13 mouse cellular contexts compared by ENCODE assay signal in the genomic region with DNA sequence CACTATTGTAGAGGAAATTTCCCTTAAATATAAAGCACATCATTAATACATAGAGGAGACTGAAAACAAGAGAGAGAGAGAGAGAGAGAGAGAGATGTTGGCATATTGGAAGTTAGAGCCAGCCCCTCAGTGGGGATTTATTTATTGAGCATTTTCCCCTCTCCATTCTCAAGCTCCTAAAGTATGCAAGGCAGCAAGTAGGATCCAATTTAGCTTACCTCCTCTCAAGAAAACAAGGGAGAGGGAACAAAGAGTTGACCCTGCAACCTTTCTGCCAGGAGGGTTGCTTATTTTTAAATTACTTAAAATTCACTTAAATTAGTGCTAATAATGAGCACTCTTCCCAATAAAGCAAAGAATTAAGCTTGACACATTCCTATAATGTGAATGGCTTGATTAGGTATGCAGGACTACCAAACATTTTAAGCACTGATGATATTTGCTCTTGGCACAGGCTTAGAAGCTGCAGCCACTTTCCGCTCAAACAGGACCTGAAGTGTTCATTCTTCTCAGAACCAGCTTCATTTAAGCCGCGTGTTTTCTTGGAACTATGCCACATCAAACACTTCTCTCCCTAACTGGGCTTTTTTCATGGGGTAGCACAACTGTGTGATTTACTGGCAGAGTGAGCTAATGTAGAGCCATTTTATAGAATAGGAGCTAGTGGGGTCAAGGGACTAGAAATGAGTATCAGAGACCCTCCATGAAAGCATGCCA.
DNase-seq lines count a peak whose midpoint lies in the region; ATAC-seq and TF ChIP-seq lines count a peak whose summit lies in the region.
"Had no signal": no experiment of that assay in that cellular context is flagged by ENCODE, and none has a peak within 500 bp of the region (broad histone marks: within the 10 kb centered on the region; RNA-seq: fewer than 3 reads in every experiment).

No protein-coding gene starts in this region.

- no peaks in the 10 kb centered on the region for H3K27me3 ChIP-seq in limb, embryonic 13.5 days
- no peaks in the 10 kb centered on the region for H3K27me3 ChIP-seq in limb, embryonic 10.5 days (ENCODE audit: low read depth, poor library complexity, severe bottlenecking)
- no peaks in the 10 kb centered on the region for H3K27me3 ChIP-seq in forebrain, postnatal 0 days (ENCODE audit: insufficient read depth, low read length)
- no peaks in the 10 kb centered on the region for H3K27me3 ChIP-seq in liver, embryonic 12.5 days (replicated peaks)
- H3K27me3 ChIP-seq: heart, embryonic 12.5 days had no signal

- DNase-seq in limb, embryonic 10.5 days (ENCODE audit: low spot score), result no peak
- DNase-seq in forebrain, postnatal 0 days, result peak; percentile 8
- DNase-seq in lung, postnatal 25 days (ENCODE audit: low spot score), result peak; percentile 57
- peak; percentile 30 for DNase-seq in retina, postnatal 1 day
- no peak for DNase-seq in spleen, postnatal 14 days (ENCODE audit: low spot score in 2 of 2)
- DNase-seq: gastrocnemius, adult 2 months; kidney, adult 11 months; liver, postnatal 0 days; spleen, adult 18-20 months had no signal

- H3K36me3 ChIP-seq in limb, embryonic 13.5 days, result no peaks in the 10 kb centered on the region
- H3K36me3 ChIP-seq in limb, embryonic 10.5 days, result no peaks in the 10 kb centered on the region
- no peaks in the 10 kb centered on the region for H3K36me3 ChIP-seq in forebrain, postnatal 0 days (ENCODE audit: insufficient read depth)
- no peaks in the 10 kb centered on the region for H3K36me3 ChIP-seq in liver, embryonic 12.5 days
- H3K36me3 ChIP-seq: heart, embryonic 12.5 days had no signal

- TF ChIP-seq CTCF in forebrain, postnatal 0 days (IDR thresholded peaks at IDR 0.05; ENCODE audit: low read depth), result no peak

- H3K4me1 ChIP-seq in limb, embryonic 13.5 days, result no peaks in the 10 kb centered on the region
- no peaks in the 10 kb centered on the region for H3K4me1 ChIP-seq in limb, embryonic 10.5 days
- H3K4me1 ChIP-seq in forebrain, postnatal 0 days (ENCODE audit: insufficient read depth), result no peaks in the 10 kb centered on the region
- no peaks in the 10 kb centered on the region for H3K4me1 ChIP-seq in liver, embryonic 12.5 days
- H3K4me1 ChIP-seq: heart, embryonic 12.5 days had no signal

- H3K4me2 ChIP-seq in limb, embryonic 13.5 days (replicated peaks), result no peak overlapping the region
- H3K4me2 ChIP-seq in forebrain, postnatal 0 days (ENCODE audit: low read depth), result no peak overlapping the region
- H3K4me2 ChIP-seq in liver, embryonic 12.5 days, result no peak overlapping the region
- H3K4me2 ChIP-seq: heart, embryonic 12.5 days had no signal

- 46% methylated on average over 3 of the region's 3 CpGs for WGBS in limb, embryonic 13.5 days
- WGBS in limb, embryonic 10.5 days, result 73% methylated on average over 3 of the region's 3 CpGs
- 31% methylated on average over 3 of the region's 3 CpGs for WGBS in forebrain, postnatal 0 days
- 69% methylated on average over 3 of the region's 3 CpGs for WGBS in liver, embryonic 12.5 days (ENCODE audit: insufficient replicate concordance)

- H3K9me3 ChIP-seq in limb, embryonic 13.5 days, result no peaks in the 10 kb centered on the region
- H3K9me3 ChIP-seq in limb, embryonic 10.5 days (replicated peaks), result no peaks in the 10 kb centered on the region
- H3K9me3 ChIP-seq in forebrain, postnatal 0 days (ENCODE audit: low read length), result no peaks in the 10 kb centered on the region
- H3K9me3 ChIP-seq in liver, embryonic 12.5 days (replicated peaks), result no peaks in the 10 kb centered on the region
- H3K9me3 ChIP-seq: heart, embryonic 12.5 days had no signal

- no peak overlapping the region for H3K9ac ChIP-seq in limb, embryonic 13.5 days
- no peak overlapping the region for H3K9ac ChIP-seq in forebrain, postnatal 0 days
- H3K9ac ChIP-seq in liver, embryonic 12.5 days, result no peak overlapping the region
- H3K9ac ChIP-seq: heart, embryonic 12.5 days; liver, postnatal 0 days had no signal

- no peak overlapping the region for H3K27ac ChIP-seq in limb, embryonic 13.5 days
- H3K27ac ChIP-seq in limb, embryonic 10.5 days, result no peak overlapping the region
- H3K27ac ChIP-seq in forebrain, postnatal 0 days (ENCODE audit: low read depth, low read length), result no peak overlapping the region
- no peak overlapping the region for H3K27ac ChIP-seq in liver, embryonic 12.5 days
- H3K27ac ChIP-seq: gastrocnemius, adult 2 months had no signal

- H3K4me3 ChIP-seq in limb, embryonic 13.5 days, result no peak overlapping the region
- H3K4me3 ChIP-seq in limb, embryonic 10.5 days, result no peak overlapping the region
- no peak overlapping the region for H3K4me3 ChIP-seq in forebrain, postnatal 0 days (ENCODE audit: low read depth, low read length)
- H3K4me3 ChIP-seq in liver, embryonic 12.5 days, result no peak overlapping the region
- H3K4me3 ChIP-seq: gastrocnemius, adult 2 months; heart, embryonic 12.5 days had no signal

- peak; percentile 61; the same call in 1 of the 2 replicates for ATAC-seq in limb, embryonic 13.5 days (ENCODE audit: low FRiP score, low read depth)
- ATAC-seq in forebrain, postnatal 0 days, result no peak
- ATAC-seq in CD4-positive, CD25-positive, alpha-beta regulatory T cell, adult 4 months, result no peak
- no peak for ATAC-seq in liver, embryonic 12.5 days
- ATAC-seq: liver, postnatal 0 days had no signal

Comparison
In these comparisons a context has a peak if more than half of its experiments do, and no peak if none do; other contexts are left out.
1. DNase-seq: peak in forebrain, postnatal 0 days (single experiment), lung, postnatal 25 days (single experiment) and retina, postnatal 1 day (single experiment); none in limb, embryonic 10.5 days (single experiment) and spleen, postnatal 14 days (0 of 2).